Mouse (Mus musculus) hindbrain, embryonic 15.5 days (tissue): ENCODE results near the gene Slc2a9. TPM values are rescaled to one million over a fixed set of nuclear protein-coding genes. Genes with fewer than 3 reads are reported as not detected.

ENCODE experiments used
- ATAC-seq: fragments of 200-750 bp; cut with Nextera tagmentation; 2 replicates; pipeline ENCODE4 v1.8.0; 2017; ENCODE audit warnings: low read depth, moderate number of reproducible peaks, moderate TSS enrichment; ENCODE audit not compliant: low FRiP score
- H3K27ac ChIP-seq: fragments of 300-500 bp; sonication (generic); replicated peaks from 2 replicates; pipeline ENCODE4 v1.5.1; 2015; ENCODE audit warnings: mild to moderate bottlenecking, inconsistent platforms
- H3K27me3 ChIP-seq: fragments of 300-500 bp; sonication (generic); 2 replicates; pipeline ENCODE4 v1.6.1; 2015; ENCODE audit warnings: control low read depth, inconsistent platforms
- H3K36me3 ChIP-seq: fragments of 300-500 bp; sonication (generic); 2 replicates; pipeline ENCODE4 v1.6.1; 2015; ENCODE audit warnings: control low read depth, inconsistent platforms
- H3K4me1 ChIP-seq: fragments of 300-500 bp; sonication (generic); replicated peaks from 2 replicates; pipeline ENCODE4 v1.6.1; 2015; ENCODE audit warnings: control low read depth, inconsistent platforms
- H3K4me2 ChIP-seq: fragments of 300-500 bp; sonication (generic); 2 replicates; pipeline ENCODE4 v1.6.1; 2015; ENCODE audit warnings: moderate library complexity, mild to moderate bottlenecking, inconsistent platforms
- H3K4me3 ChIP-seq: fragments of 300-500 bp; sonication (generic); 2 replicates; pipeline ENCODE4 v1.5.1; 2015; ENCODE audit warnings: mild to moderate bottlenecking, inconsistent platforms
- H3K9ac ChIP-seq: fragments of 300-500 bp; sonication (generic); 2 replicates; pipeline ENCODE4 v1.6.1; 2015; ENCODE audit warnings: inconsistent platforms
- H3K9me3 ChIP-seq: fragments of 300-500 bp; sonication (generic); 2 replicates; pipeline ENCODE4 v1.6.1; 2016; ENCODE audit warnings: control low read depth, inconsistent platforms
- WGBS: fragments of 180-500 bp; shearing (Covaris S2); methylation state at CpG from one replicate; pipeline ENCODE4 v1.1.7; 2015; 5-methylcytosine and 5-hydroxymethylcytosine counted together
- polyA plus RNA-seq: library from polyadenylated mRNA; unstranded; fragments of >200 nt; fragmentation: Nextera tagmentation; extraction: Ambion mirVana; gene quantifications from 2 replicates; pipeline ENCODE4 v1.2.1, GENCODE M21; 2015

The Slc2a9 gene
- polyA plus RNA-seq, 1 experiment from 2014 or later, result 0.49 TPM

- 62% methylated on average over 7 of the region's 7 CpGs for WGBS
- 0 out of 2 replicates have a peak overlapping the region, but pooled peaks have one; percentile 0 for H3K27ac ChIP-seq
- ATAC-seq, result peak; percentile 85
- no peak overlapping the region for H3K9ac ChIP-seq
- no peak overlapping the region for H3K4me2 ChIP-seq
- no peaks in the 10 kb centered on the region for H3K27me3 ChIP-seq
- H3K4me3 ChIP-seq, result no peak overlapping the region
- H3K9me3 ChIP-seq, result no peaks in the 10 kb centered on the region
- H3K4me1 ChIP-seq, result no peaks in the 10 kb centered on the region
- no peaks in the 10 kb centered on the region for H3K36me3 ChIP-seq
Measured at GRCm38 (mm10) chr5:38499316-38499811, 3.6 kb downstream of the Slc2a9 start.

- Histone ChIP-seq H3K4me2 (no peak overlapping the region), H3K9ac (no peak overlapping the region), H3K9me3 (no peaks in the 10 kb centered on the region), H3K4me3 (no peak overlapping the region), H3K27ac (no peak overlapping the region), H3K4me1 (no peaks in the 10 kb centered on the region), H3K36me3 (no peaks in the 10 kb centered on the region), H3K27me3 (no peaks in the 10 kb centered on the region)
- ATAC-seq, result no peak
- WGBS, result 78% methylated on average over 5 of the region's 5 CpGs
Measured at GRCm38 (mm10) chr5:38498479-38498878, 4.5 kb downstream of the Slc2a9 start.

- Histone ChIP-seq H3K36me3 (no peaks in the 10 kb centered on the region), H3K27me3 (no peaks in the 10 kb centered on the region), H3K4me1 (no peaks in the 10 kb centered on the region), H3K9me3 (no peaks in the 10 kb centered on the region), H3K9ac (no peak overlapping the region), H3K4me3 (no peak overlapping the region), H3K4me2 (no peak overlapping the region), H3K27ac (no peak overlapping the region)
- 83% methylated on average over 8 of the region's 8 CpGs for WGBS
- ATAC-seq, result no peak
Measured at GRCm38 (mm10) chr5:38496491-38497057, 6.4 kb downstream of the Slc2a9 start.

- H3K27me3 ChIP-seq, result no peaks in the 10 kb centered on the region
- no peaks in the 10 kb centered on the region for H3K9me3 ChIP-seq
- no peaks in the 10 kb centered on the region for H3K36me3 ChIP-seq
- H3K9ac ChIP-seq, result no peak overlapping the region
- 92% methylated on average over 6 of the region's 6 CpGs for WGBS
- no peaks in the 10 kb centered on the region for H3K4me1 ChIP-seq
- H3K4me3 ChIP-seq, result no peak overlapping the region
- no peak overlapping the region for H3K4me2 ChIP-seq
- no peak overlapping the region for H3K27ac ChIP-seq
- ATAC-seq, result no peak
Measured at GRCm38 (mm10) chr5:38493890-38494289, 9.1 kb downstream of the Slc2a9 start.

GRCm38 (mm10) chr5:38491763-38492162 lies 11.2 kb downstream of the Slc2a9 start:
- Histone ChIP-seq H3K9me3 (no peaks in the 10 kb centered on the region), H3K4me3 (no peak overlapping the region), H3K27ac (no peak overlapping the region), H3K27me3 (no peaks in the 10 kb centered on the region), H3K36me3 (no peaks in the 10 kb centered on the region), H3K4me2 (no peak overlapping the region), H3K9ac (no peak overlapping the region), H3K4me1 (no peaks in the 10 kb centered on the region)
- 80% methylated on average over 8 of the region's 8 CpGs for WGBS
- ATAC-seq, result no peak

- Histone ChIP-seq H3K27me3 (no peaks in the 10 kb centered on the region), H3K9ac (no peak overlapping the region), H3K4me3 (no peak overlapping the region), H3K9me3 (no peaks in the 10 kb centered on the region), H3K27ac (no peak overlapping the region), H3K4me1 (no peaks in the 10 kb centered on the region), H3K4me2 (no peak overlapping the region), H3K36me3 (no peaks in the 10 kb centered on the region)
- no peak for ATAC-seq
- 91% methylated on average over 4 of the region's 4 CpGs for WGBS
Measured at GRCm38 (mm10) chr5:38489739-38490138, 13.2 kb downstream of the Slc2a9 start.

- Histone ChIP-seq H3K4me2 (no peak overlapping the region), H3K27me3 (no peaks in the 10 kb centered on the region), H3K27ac (no peak overlapping the region), H3K9ac (no peak overlapping the region), H3K9me3 (no peaks in the 10 kb centered on the region), H3K4me1 (no peaks in the 10 kb centered on the region), H3K36me3 (no peaks in the 10 kb centered on the region), H3K4me3 (no peak overlapping the region)
- ATAC-seq, result no peak
- 85% methylated on average over 20 of the region's 20 CpGs for WGBS
Measured at GRCm38 (mm10) chr5:38488673-38489615, 14.0 kb downstream of the Slc2a9 start.

GRCm38 (mm10) chr5:38488026-38488425 lies 14.9 kb downstream of the Slc2a9 start:
- Histone ChIP-seq H3K4me3 (no peak overlapping the region), H3K36me3 (no peaks in the 10 kb centered on the region), H3K27me3 (no peaks in the 10 kb centered on the region), H3K9ac (no peak overlapping the region), H3K27ac (no peak overlapping the region), H3K9me3 (no peaks in the 10 kb centered on the region), H3K4me1 (no peaks in the 10 kb centered on the region), H3K4me2 (no peak overlapping the region)
- ATAC-seq, result no peak
- 66% methylated on average over 6 of the region's 6 CpGs for WGBS

- no peaks in the 10 kb centered on the region for H3K36me3 ChIP-seq
- ATAC-seq, result no peak
- WGBS, result 78% methylated on average over 4 of the region's 4 CpGs
- H3K9ac ChIP-seq, result no peak overlapping the region
- H3K4me3 ChIP-seq, result no peak overlapping the region
- no peaks in the 10 kb centered on the region for H3K27me3 ChIP-seq
- H3K4me1 ChIP-seq, result no peaks in the 10 kb centered on the region
- H3K9me3 ChIP-seq, result no peaks in the 10 kb centered on the region
- H3K4me2 ChIP-seq, result no peak overlapping the region
- no peak overlapping the region for H3K27ac ChIP-seq
Measured at GRCm38 (mm10) chr5:38487247-38487646, 15.7 kb downstream of the Slc2a9 start.

- H3K9me3 ChIP-seq, result no peaks in the 10 kb centered on the region
- no peak overlapping the region for H3K4me2 ChIP-seq
- H3K36me3 ChIP-seq, result no peaks in the 10 kb centered on the region
- WGBS, result 80% methylated on average over 4 of the region's 4 CpGs
- ATAC-seq, result no peak
- no peaks in the 10 kb centered on the region for H3K27me3 ChIP-seq
- peaks cover 1% of the 10 kb centered on the region; the same call in 1 of the 2 replicates for H3K4me1 ChIP-seq
- no peak overlapping the region for H3K27ac ChIP-seq
- H3K9ac ChIP-seq, result no peak overlapping the region
- no peak overlapping the region for H3K4me3 ChIP-seq
Measured at GRCm38 (mm10) chr5:38485946-38486345, 17.0 kb downstream of the Slc2a9 start.

GRCm38 (mm10) chr5:38483518-38484110 lies 19.3 kb downstream of the Slc2a9 start:
- ATAC-seq, result no peak
- no peaks in the 10 kb centered on the region for H3K36me3 ChIP-seq
- H3K27me3 ChIP-seq, result no peaks in the 10 kb centered on the region
- WGBS, result 77% methylated on average over 7 of the region's 7 CpGs
- no peak overlapping the region for H3K4me3 ChIP-seq
- no peak overlapping the region for H3K4me2 ChIP-seq
- no peaks in the 10 kb centered on the region for H3K9me3 ChIP-seq
- H3K4me1 ChIP-seq, result peaks cover 15% of the 10 kb centered on the region
- H3K9ac ChIP-seq, result no peak overlapping the region
- no peak overlapping the region for H3K27ac ChIP-seq
